Mouse (Mus musculus): ENCODE measurements around the gene Glp2r. TPM values are rescaled to one million over a fixed set of nuclear protein-coding genes. Genes with fewer than 3 reads are reported as not detected.
A peak's percentile ranks its signal among the peaks of the same experiment; 100 is the strongest.

The Glp2r gene
- polyA plus RNA-seq, 1 experiment from 2014 or later = 0.05 TPM

DNA sequence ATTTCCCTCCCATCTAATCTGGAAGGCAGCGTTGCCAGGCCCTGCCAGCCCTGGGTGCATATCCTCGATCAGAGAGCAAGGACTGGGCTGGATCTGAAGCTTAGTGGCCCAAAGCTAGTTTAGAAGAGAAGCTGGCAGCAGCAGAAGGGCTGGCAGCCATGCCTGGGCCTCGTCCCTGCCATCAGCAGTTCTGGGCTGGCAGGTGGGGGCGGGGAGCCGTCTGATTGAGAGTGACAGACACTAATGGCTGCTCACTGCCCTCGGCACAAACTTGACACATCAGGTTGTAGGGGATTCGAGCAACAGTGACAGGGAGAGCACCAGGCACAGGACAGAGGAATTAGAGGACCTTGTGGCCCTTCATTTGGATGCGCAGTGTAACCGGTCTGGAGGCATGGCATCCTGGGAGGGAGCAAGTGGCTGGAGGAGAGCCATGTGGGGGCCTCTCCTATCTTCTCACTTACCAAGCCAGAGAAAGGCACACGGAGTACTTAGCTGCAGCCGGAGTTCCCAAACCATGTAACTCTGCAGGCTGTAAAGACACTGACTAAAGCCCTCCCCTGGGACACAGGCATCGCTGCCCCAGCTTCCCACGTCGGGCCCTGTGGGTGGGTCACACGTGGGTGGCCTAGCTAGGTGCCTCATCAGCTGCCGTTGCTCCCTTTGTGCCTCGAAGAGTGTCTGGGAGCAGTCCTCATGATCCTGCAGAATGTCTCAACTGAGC lies 115.6 kb downstream of the Glp2r start:
- no peak overlapping the region for H3K9ac ChIP-seq
- 69% methylated on average over 17 of the region's 17 CpGs for WGBS
- no peak overlapping the region for H3K27ac ChIP-seq

DNA sequence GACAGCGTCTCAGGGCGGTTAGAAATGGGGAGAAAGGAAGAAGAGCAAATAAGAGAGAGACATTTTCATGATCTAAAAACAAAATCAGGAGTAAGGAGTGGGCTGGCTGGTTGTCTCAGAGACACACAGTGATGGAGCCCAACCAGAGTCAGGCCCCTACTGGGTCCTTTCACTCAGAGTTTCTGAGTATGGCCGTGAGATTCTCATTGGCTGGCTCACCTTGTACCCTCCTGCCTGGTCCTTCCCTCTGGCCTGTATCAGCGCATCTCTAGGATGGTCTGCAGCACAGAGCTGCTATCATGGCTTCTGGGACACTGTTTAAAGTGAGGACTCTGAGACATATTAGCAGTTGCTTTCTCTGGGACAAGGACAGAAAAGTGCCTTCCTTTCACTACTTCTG lies 116.4 kb downstream of the Glp2r start:
- Histone ChIP-seq H3K9ac (no peak overlapping the region), H3K4me1 (peaks cover 17% of the 10 kb centered on the region), H3K36me3 (no peaks in the 10 kb centered on the region), H3K4me2 (replicated peaks) (no peak overlapping the region), H3K27ac (no peak overlapping the region), H3K27me3 (0 out of 2 replicates have a peak, but pooled peaks cover 4% of the 10 kb centered on the region), H3K4me3 (no peak overlapping the region), H3K9me3 (no peaks in the 10 kb centered on the region)
- WGBS = 85% methylated on average over 4 of the region's 4 CpGs
- ATAC-seq (ENCODE audit: low FRiP score, low read depth) = no peak

More for the DNA sequence above, 115.6 kb downstream of the Glp2r start:
- ATAC-seq (ENCODE audit: low FRiP score, low read depth) = no peak
- Histone ChIP-seq H3K4me2 (replicated peaks) (no peak overlapping the region), H3K4me3 (no peak overlapping the region), H3K9me3 (no peaks in the 10 kb centered on the region), H3K27me3 (no peaks in the 10 kb centered on the region), H3K36me3 (no peaks in the 10 kb centered on the region), H3K4me1 (peaks cover 17% of the 10 kb centered on the region)

DNA sequence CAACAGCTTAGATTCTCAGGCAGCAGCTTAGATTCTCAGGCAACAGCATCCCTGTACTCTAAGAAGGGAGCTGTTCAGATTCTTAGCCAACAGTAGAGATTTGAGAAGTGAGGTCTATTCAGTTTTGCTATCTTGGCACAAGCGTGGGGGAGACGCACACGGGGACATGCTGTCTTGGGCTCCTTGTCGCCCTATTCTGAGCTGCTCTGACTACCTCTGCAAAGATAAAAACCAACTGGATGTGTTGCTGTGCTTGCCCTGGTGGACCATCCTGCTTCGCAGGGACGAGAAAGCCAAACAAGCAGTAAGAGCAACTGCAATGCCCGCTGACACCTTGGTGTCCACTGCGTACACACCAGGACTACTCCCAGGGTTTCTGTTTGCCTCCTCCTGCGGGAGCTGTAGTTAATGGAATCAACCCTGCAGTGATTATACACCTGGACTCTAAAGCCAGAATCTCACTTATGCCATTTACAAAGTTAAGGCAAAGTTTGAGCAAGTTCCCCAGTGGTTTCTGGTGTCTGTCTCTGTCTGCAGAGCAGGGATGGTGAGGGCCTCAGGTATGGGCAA lies 117.3 kb downstream of the Glp2r start:
- no peak for ATAC-seq (ENCODE audit: low FRiP score, low read depth)
- Histone ChIP-seq H3K9ac (no peak overlapping the region), H3K9me3 (no peaks in the 10 kb centered on the region), H3K27me3 (0 out of 2 replicates have a peak, but pooled peaks cover 4% of the 10 kb centered on the region), H3K4me3 (no peak overlapping the region), H3K4me1 (peaks cover 17% of the 10 kb centered on the region), H3K27ac (peak overlapping the region; percentile 48; the same call in 1 of the 2 replicates), H3K36me3 (no peaks in the 10 kb centered on the region), H3K4me2 (replicated peaks) (no peak overlapping the region)
- WGBS = 90% methylated on average over 9 of the region's 9 CpGs

DNA sequence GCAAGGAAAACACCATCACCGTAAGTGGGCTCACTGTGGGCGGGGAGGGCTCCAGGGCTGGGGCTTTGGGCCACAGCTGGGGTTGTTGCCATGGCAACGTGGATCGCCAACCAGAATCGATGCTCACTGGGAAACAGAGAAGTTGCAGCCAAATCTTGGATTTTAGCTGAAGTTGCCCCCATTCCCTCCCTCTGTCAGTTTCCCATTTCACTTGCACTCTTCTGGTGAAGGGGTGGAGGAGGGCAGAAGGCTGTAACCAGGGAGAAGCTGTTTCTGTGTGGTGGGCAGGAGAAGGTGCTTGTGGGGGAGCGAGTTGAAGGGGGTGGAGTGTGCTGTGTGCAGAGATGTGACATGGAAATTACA lies 118.1 kb downstream of the Glp2r start:
- no peak for ATAC-seq (ENCODE audit: low FRiP score, low read depth)
- Histone ChIP-seq H3K9me3 (no peaks in the 10 kb centered on the region), H3K27me3 (0 out of 2 replicates have a peak, but pooled peaks cover 4% of the 10 kb centered on the region), H3K4me2 (replicated peaks) (peak overlapping the region; percentile 30), H3K4me3 (no peak overlapping the region), H3K27ac (no peak overlapping the region), H3K4me1 (peaks cover 17% of the 10 kb centered on the region), H3K36me3 (no peaks in the 10 kb centered on the region), H3K9ac (no peak overlapping the region)
- WGBS = 35% methylated on average over 6 of the region's 6 CpGs

DNA sequence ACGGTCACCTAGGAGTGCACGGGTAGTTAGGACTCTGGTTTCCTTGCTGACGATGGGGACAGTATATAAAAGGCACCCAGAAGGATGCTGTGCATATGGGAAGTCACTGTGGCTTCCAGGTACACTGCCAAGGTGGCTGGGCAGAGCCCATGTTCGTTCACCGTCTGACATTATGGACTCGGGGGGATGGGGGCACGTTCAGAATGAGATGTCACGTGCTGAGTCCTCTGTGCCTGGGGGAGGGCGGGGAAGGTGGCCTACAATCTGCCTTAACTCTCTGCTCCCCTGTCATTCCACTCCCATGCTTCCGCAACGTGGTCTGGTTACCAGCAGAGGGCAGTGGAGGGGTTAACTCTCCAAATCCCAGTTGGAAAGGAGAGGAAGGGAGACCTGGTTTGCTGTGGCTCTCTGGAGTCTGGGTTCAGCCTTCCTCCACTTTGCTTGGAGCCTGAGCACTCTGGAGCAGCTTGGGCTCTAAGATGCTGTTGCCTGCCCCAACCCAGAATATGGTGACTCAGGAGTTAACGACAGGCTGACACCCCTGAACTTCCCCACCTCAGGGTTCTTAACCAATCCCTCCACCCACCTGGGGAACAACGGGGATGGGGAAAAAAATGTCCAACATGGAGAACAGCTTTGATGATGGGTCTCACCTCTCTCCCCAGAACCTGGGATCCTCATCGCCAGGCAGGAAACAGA lies 118.6 kb downstream of the Glp2r start:
- Histone ChIP-seq H3K9ac (no peak overlapping the region), H3K27ac (no peak overlapping the region), H3K4me3 (no peak overlapping the region), H3K4me2 (replicated peaks) (peak overlapping the region; percentile 30), H3K36me3 (no peaks in the 10 kb centered on the region), H3K27me3 (0 out of 2 replicates have a peak, but pooled peaks cover 4% of the 10 kb centered on the region), H3K9me3 (no peaks in the 10 kb centered on the region), H3K4me1 (peaks cover 17% of the 10 kb centered on the region)
- 16% methylated on average over 14 of the region's 14 CpGs for WGBS
- ATAC-seq (ENCODE audit: low FRiP score, low read depth) = no peak

DNA sequence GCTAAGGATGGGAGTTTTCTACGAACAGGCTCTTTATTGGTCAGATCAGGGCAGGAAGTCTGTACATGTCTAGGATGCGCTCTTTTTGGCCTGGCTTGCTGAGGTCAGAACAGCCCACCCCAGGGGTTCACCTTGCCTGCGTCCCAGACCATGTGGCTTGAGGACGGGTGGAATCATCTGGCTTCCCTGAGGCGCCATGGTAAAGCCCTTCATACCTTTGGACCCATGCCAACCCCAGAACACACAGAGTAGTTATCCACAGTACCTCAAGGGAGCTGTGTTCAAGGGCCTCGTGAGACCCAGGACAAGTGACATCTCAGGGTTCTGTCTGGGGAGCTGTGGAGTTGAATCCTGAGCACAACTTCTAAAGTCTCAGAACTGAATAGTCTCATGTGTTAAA lies 119.2 kb downstream of the Glp2r start:
- ATAC-seq (ENCODE audit: low FRiP score, low read depth) = no peak
- Histone ChIP-seq H3K4me3 (no peak overlapping the region), H3K4me2 (replicated peaks) (no peak overlapping the region), H3K4me1 (peaks cover 17% of the 10 kb centered on the region), H3K36me3 (no peaks in the 10 kb centered on the region), H3K27me3 (0 out of 2 replicates have a peak, but pooled peaks cover 4% of the 10 kb centered on the region), H3K9me3 (no peaks in the 10 kb centered on the region), H3K27ac (no peak overlapping the region), H3K9ac (no peak overlapping the region)
- WGBS = 65% methylated on average over 6 of the region's 6 CpGs

DNA sequence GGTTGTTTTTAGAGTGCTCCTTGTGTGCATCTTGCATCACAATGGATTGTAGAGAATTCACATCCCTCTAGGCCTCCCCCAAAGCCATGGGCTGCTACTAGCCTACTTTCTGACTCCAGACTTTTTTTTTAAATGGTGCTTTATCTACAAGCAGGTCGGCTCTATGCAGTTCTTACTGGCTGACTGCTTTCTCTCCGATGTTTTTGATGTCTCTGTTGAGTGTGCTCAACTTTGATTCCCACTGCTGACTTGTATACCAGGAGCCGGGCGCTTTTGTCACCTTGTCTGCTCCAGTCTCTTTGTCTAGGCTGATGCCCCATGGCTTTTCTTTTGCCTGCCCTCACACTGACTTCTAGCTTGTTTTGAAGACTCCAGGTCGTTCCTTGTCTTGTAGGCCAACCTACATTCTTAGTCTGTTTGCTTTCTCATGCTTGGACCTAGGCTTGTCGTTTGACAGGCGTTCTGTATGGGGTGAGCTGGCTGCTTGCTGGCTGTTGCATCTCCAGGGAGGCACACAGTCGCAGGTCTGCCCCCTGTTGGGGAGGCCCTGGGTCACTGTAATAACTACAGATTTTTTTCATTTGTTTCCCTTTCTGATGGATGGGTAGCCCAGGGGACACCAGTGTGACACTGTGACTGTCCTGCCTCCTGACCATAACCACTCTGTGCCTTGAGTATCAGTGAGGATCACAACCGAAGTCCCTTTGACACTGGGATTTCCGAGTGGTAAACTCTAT lies 120.8 kb downstream of the Glp2r start:
- no peak for ATAC-seq (ENCODE audit: low FRiP score, low read depth)

DNA sequence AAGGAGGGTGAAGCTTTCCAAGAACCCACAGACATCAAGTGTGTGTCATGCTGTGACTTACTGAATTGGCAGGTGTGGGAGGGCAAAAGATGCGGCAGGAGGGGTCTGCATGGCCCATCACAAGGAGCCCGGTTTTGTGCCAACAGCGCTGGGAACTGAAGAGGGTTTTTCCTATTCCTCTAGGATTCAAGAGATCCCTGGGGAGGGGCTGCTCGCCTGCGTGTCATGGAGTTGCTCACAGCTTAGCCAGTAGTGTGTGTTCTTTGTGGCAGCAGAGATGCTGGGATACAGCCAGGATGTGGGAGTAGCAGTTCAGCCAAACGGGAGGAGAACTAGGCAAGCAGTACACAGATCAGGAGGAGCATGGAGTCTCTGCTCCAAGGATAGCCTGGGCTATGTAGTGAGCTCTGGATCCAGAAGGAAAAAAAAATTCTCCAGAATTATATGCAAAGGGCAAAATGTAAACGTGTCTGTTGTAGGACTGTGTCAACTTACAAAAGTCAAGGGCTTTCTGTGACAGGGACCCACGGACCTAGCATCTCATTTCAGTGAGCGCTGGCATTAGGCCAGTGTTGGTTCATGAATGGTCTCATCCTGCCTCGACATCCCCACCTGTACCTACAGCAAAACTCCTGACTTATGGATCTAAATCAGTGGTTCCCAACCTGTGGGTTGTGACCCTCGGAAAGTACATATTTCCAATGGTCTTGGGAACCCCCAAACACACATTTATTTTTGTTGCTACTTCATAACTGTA lies 122.1 kb downstream of the Glp2r start:
- WGBS = 77% methylated on average over 11 of the region's 11 CpGs
- Histone ChIP-seq H3K4me3 (no peak overlapping the region), H3K4me2 (replicated peaks) (no peak overlapping the region), H3K36me3 (no peaks in the 10 kb centered on the region), H3K9me3 (no peaks in the 10 kb centered on the region), H3K27ac (no peak overlapping the region), H3K9ac (no peak overlapping the region), H3K27me3 (0 out of 2 replicates have a peak, but pooled peaks cover 4% of the 10 kb centered on the region), H3K4me1 (peaks cover 17% of the 10 kb centered on the region)
- no peak for ATAC-seq (ENCODE audit: low FRiP score, low read depth)

More for the DNA sequence above, 120.8 kb downstream of the Glp2r start:
- Histone ChIP-seq H3K27me3 (0 out of 2 replicates have a peak, but pooled peaks cover 4% of the 10 kb centered on the region), H3K4me3 (no peak overlapping the region), H3K27ac (no peak overlapping the region), H3K9me3 (no peaks in the 10 kb centered on the region), H3K9ac (no peak overlapping the region), H3K36me3 (no peaks in the 10 kb centered on the region), H3K4me2 (replicated peaks) (no peak overlapping the region), H3K4me1 (peaks cover 17% of the 10 kb centered on the region)
- 60% methylated on average over 10 of the region's 10 CpGs for WGBS

DNA sequence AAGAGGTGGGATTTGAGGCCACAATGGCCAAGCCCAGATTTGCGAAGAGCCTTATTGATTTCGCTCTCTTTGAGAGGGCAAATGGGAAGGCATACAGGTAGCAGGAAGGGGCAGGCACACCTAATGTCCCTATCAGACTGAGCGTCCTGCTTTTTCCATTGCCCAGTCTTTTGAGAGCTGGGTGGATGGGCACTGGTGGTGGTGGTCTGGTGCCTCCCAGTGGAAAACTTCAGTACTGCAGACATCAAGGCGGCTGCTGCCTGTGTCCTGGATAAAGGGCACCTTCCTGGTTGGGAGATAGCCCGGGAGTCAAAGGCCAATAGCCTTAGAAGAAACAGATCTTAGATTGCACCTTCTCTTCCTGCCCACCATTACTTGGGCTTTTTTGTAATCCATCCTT lies 123.2 kb downstream of the Glp2r start:
- Histone ChIP-seq H3K4me2 (replicated peaks) (no peak overlapping the region), H3K36me3 (no peaks in the 10 kb centered on the region), H3K9ac (no peak overlapping the region), H3K4me1 (peaks cover 11% of the 10 kb centered on the region), H3K27ac (no peak overlapping the region), H3K9me3 (no peaks in the 10 kb centered on the region), H3K4me3 (no peak overlapping the region), H3K27me3 (0 out of 2 replicates have a peak, but pooled peaks cover 4% of the 10 kb centered on the region)
- no peak for ATAC-seq (ENCODE audit: low FRiP score, low read depth)
- 33% methylated on average over 5 of the region's 5 CpGs for WGBS

DNA sequence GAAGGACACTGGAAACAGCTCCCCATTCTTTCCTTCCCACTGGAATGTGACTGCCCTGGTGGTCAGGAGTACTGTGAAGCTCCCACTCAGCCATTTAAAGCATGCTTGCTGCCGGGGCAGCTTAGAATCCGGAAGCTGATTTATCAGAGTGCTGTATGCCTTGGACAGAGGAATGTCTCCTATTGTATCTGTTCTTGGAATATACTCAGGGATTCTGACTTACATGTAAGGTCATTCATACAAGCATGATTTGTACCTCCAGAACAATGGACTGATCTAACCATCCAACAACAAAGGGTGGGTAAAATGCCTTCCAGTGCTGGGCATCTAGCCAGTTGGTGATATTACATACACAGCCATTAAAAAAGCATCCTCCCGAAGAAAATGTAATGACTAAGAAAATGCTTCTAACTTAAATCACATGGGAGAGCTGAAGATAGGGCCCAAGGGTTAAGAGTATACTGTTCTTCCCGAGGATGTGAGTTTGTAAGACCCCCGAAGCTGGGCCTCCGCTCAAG lies 126.3 kb downstream of the Glp2r start:
- no peak for ATAC-seq (ENCODE audit: low FRiP score, low read depth)
- Histone ChIP-seq H3K27ac (no peak overlapping the region), H3K27me3 (0 out of 2 replicates have a peak, but pooled peaks cover 2% of the 10 kb centered on the region), H3K4me3 (no peak overlapping the region), H3K36me3 (no peaks in the 10 kb centered on the region), H3K4me2 (replicated peaks) (no peak overlapping the region), H3K4me1 (no peaks in the 10 kb centered on the region), H3K9me3 (no peaks in the 10 kb centered on the region), H3K9ac (no peak overlapping the region)
- WGBS = 79% methylated on average over 6 of the region's 6 CpGs

DNA sequence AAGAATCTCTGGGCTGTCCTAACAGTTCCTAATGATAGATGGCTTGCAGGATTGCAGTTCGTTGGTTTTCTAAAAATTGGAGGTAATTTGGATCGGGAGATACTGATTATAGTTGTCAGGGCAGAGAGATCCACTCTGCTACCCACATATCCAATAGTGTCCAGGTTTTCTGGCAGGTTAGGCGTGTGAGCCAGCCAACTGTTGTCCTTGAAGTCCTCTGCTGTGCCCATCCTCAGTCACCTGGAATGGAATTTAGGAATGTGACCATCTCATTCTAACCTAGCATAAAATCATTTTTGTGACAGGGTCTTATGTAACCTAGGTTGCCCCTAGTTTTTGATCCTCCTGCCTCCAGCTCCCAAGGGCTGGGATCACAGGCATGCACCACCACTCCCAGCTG lies 127.5 kb downstream of the Glp2r start:
- H3K9me3 ChIP-seq = no peaks in the 10 kb centered on the region
- no peak overlapping the region for H3K27ac ChIP-seq
- no peak overlapping the region for H3K4me3 ChIP-seq
- no peak for ATAC-seq (ENCODE audit: low FRiP score, low read depth)
- no peaks in the 10 kb centered on the region for H3K36me3 ChIP-seq
- no peak overlapping the region for H3K4me2 ChIP-seq (replicated peaks)
- 80% methylated on average over 3 of the region's 3 CpGs for WGBS
- H3K4me1 ChIP-seq = no peaks in the 10 kb centered on the region
- no peak overlapping the region for H3K9ac ChIP-seq
- no peaks in the 10 kb centered on the region for H3K27me3 ChIP-seq
